ENCODE assay signal across 11 mouse cellular contexts in genomic region chr9:44496803-44497461, GRCm38 (mm10). TPM values are rescaled to one million over a fixed set of nuclear protein-coding genes. Genes with fewer than 3 reads are reported as not detected.
DNase-seq lines count a peak whose midpoint lies in the region; ATAC-seq and TF ChIP-seq lines count a peak whose summit lies in the region.
"Had no signal": no experiment of that assay in that cellular context is flagged by ENCODE, and none has a peak within 500 bp of the region (broad histone marks: within the 10 kb centered on the region; RNA-seq: fewer than 3 reads in every experiment).

No protein-coding gene starts in this region.

- H3K4me1 ChIP-seq in kidney, embryonic 14.5 days (ENCODE audit: control insufficient read depth, insufficient read depth, low read length), result peaks cover 85% of the 10 kb centered on the region
- H3K4me1 ChIP-seq in CH12.LX (ENCODE audit: control insufficient read depth in 1 of 2, insufficient read depth in 2 of 2), result peaks cover 75 to 98% of the 10 kb centered on the region in 2 experiments
- peaks cover 78% of the 10 kb centered on the region for H3K4me1 ChIP-seq in intestine, embryonic 14.5 days (replicated peaks; ENCODE audit: control insufficient read depth, insufficient read depth, low read length)

- no peak for DNase-seq in kidney, postnatal 14 days
- DNase-seq in CH12.LX (ENCODE audit: extremely low read depth) (no peak), ES-CJ7 (ENCODE audit: low read depth, low spot score) (peak; percentile 48)
- peak; percentile 49 for DNase-seq in intestine, embryonic 14.5 days (ENCODE audit: low spot score)
- DNase-seq in right cerebral cortex, postnatal 10 days (ENCODE audit: low spot score in 2 of 2), result no peak
- DNase-seq: adrenal gland, adult 2 months; kidney, adult 2 months; right cerebral cortex, postnatal 4 days had no signal

- no peaks in the 10 kb centered on the region for H3K79me2 ChIP-seq in CH12.LX (replicated peaks; ENCODE audit: control insufficient read depth, extremely low read depth, insufficient read depth, poor library complexity, severe bottlenecking)

- no peak for TF ChIP-seq EP300 in CH12.LX (IDR thresholded peaks at IDR 0.05; ENCODE audit: low read length)

- dilution Hi-C loops in CH12.LX (cut with MboI; ENCODE audit: extremely low pct_ligation_motif_present, extremely low pct_unique_long_range_greater_than_20kb, low sequenced_read_pairs), result no loop called here

- H3K9ac ChIP-seq in kidney, embryonic 14.5 days (ENCODE audit: low read depth, low read length), result peak overlapping the region; percentile 28
- H3K9ac ChIP-seq in CH12.LX (ENCODE audit: insufficient read depth, low read depth), result no peak overlapping the region
- peak overlapping the region; percentile 18; the same call in 1 of the 2 replicates for H3K9ac ChIP-seq in intestine, embryonic 14.5 days (ENCODE audit: low read length)

- no peaks in the 10 kb centered on the region for H3K27me3 ChIP-seq in kidney, embryonic 14.5 days (ENCODE audit: control insufficient read depth, insufficient read depth, low read length)
- no peaks in the 10 kb centered on the region for H3K27me3 ChIP-seq in CH12.LX (replicated peaks)
- H3K27me3 ChIP-seq in intestine, embryonic 14.5 days (replicated peaks; ENCODE audit: control insufficient read depth, insufficient read depth, low read length), result no peaks in the 10 kb centered on the region

- H3K27ac ChIP-seq in kidney, embryonic 14.5 days (ENCODE audit: low read depth, low read length), result no peak overlapping the region
- no peak overlapping the region for H3K27ac ChIP-seq in CH12.LX (ENCODE audit: insufficient read depth, low read depth)
- H3K27ac ChIP-seq in intestine, embryonic 14.5 days (ENCODE audit: low read depth), result 0 out of 2 replicates have a peak overlapping the region, but pooled peaks have one; percentile 92

- TF ChIP-seq POLR2A in CH12.LX (IDR thresholded peaks at IDR 0.05; ENCODE audit: low read depth, low read length), result no peak

- H3K4me3 ChIP-seq in kidney, embryonic 14.5 days (ENCODE audit: low read length), result no peak overlapping the region
- peak overlapping the region in 1 of 3 experiments; percentile 16 for H3K4me3 ChIP-seq in CH12.LX (replicated peaks in 1 of 3; ENCODE audit: low read depth in 2 of 3, low read length in 2 of 3, poor library complexity in 1 of 3)
- no peak overlapping the region for H3K4me3 ChIP-seq in intestine, embryonic 14.5 days (ENCODE audit: low read depth, low read length)

- no peak for TF ChIP-seq CTCF in CH12.LX (conservative IDR thresholded peaks at IDR 0.05 in 1 of 2, IDR thresholded peaks at IDR 0.05 in 1 of 2; ENCODE audit: low read depth in 2 of 2, low read length in 2 of 2)

- TF ChIP-seq RAD21 in CH12.LX (IDR thresholded peaks at IDR 0.05; ENCODE audit: low read depth, low read length), result no peak

- in situ Hi-C loops in CH12.LX (cut with MboI; ENCODE audit: low pct_ligation_motif_present, low pct_unique_long_range_greater_than_20kb, low sequenced_read_pairs), result loop anchor here (5.0 kb wide), 1 partner anchor 35 kb away; no protein-coding TSS in a partner anchor

- WGBS in kidney, embryonic 14.5 days, result 38% methylated on average over 12 of the region's 12 CpGs
- 48% methylated on average over 12 of the region's 12 CpGs for WGBS in intestine, embryonic 14.5 days

- ATAC-seq in kidney, embryonic 14.5 days (ENCODE audit: low FRiP score, low TSS enrichment), result no peak
- no peak for ATAC-seq in intestine, embryonic 14.5 days (replicated peaks; ENCODE audit: low FRiP score, low TSS enrichment, low read depth)
- no peak for ATAC-seq in erythroid progenitor cell, adult 5-6 weeks (replicated peaks; ENCODE audit: low FRiP score, poor library complexity, severe bottlenecking)

- H3K36me3 ChIP-seq in kidney, embryonic 14.5 days (ENCODE audit: control insufficient read depth, insufficient read depth, low read length), result peaks cover 12% of the 10 kb centered on the region
- peaks cover 3 to 24% of the 10 kb centered on the region in 2 experiments for H3K36me3 ChIP-seq in CH12.LX (replicated peaks in 1 of 2; ENCODE audit: control insufficient read depth in 1 of 2, insufficient read depth in 1 of 2, low read length in 1 of 2)
- H3K36me3 ChIP-seq in intestine, embryonic 14.5 days (ENCODE audit: control insufficient read depth, insufficient read depth, low read length), result peaks cover 7% of the 10 kb centered on the region

- H3K4me2 ChIP-seq in kidney, embryonic 14.5 days (replicated peaks; ENCODE audit: low read depth, low read length), result no peak overlapping the region; the same call in 1 of the 2 replicates
- no peak overlapping the region for H3K4me2 ChIP-seq in CH12.LX (ENCODE audit: insufficient read depth, low read depth, poor library complexity, severe bottlenecking)
- H3K4me2 ChIP-seq in intestine, embryonic 14.5 days (ENCODE audit: low read length), result no peak overlapping the region

- H3K9me3 ChIP-seq in kidney, embryonic 14.5 days (ENCODE audit: control insufficient read depth, low read length), result no peaks in the 10 kb centered on the region
- H3K9me3 ChIP-seq in CH12.LX (replicated peaks; ENCODE audit: low read length), result no peaks in the 10 kb centered on the region
- no peaks in the 10 kb centered on the region for H3K9me3 ChIP-seq in intestine, embryonic 14.5 days (ENCODE audit: control insufficient read depth, low read length)

TF ChIP-seq in CH12.LX, 34 proteins besides CTCF, POLR2A, EP300 and RAD21:
- peak; percentile 59 for TF ChIP-seq BHLHE40 (IDR thresholded peaks at IDR 0.05; ENCODE audit: low read depth, low read length)
- TF ChIP-seq CHD1 (IDR thresholded peaks at IDR 0.05; ENCODE audit: low read depth, low read length), result no peak
- TF ChIP-seq NRF1 (IDR thresholded peaks at IDR 0.05; ENCODE audit: low read depth, low read length), result no peak
- no peak for TF ChIP-seq ZKSCAN1 (IDR thresholded peaks at IDR 0.05; ENCODE audit: borderline replicate concordance, low read depth, low read length)

RNA-seq across cellular contexts. Expression of gene Bcl9l, which starts 14.3 kb away (rescaled TPM):
- polyA plus RNA-seq in kidney, embryonic 14.5 days (2014; fragmentation: Nextera tagmentation; extraction: Ambion mirVana), result 14.5 and 14.6 TPM in 2 replicates
- total RNA-seq in CH12.LX (2012; rRNA removed) (0.88 and 1.6 TPM in 2 replicates), CH12.LX (2014; rRNA removed) (0.08 and 0.67 TPM in 2 replicates)
- 6.2 and 7.5 TPM in 2 replicates for polyA plus RNA-seq in CH12.LX (2012; ENCODE audit: insufficient read length, low read depth)
- 10.2 TPM in 2 replicates for polyA plus RNA-seq in intestine, embryonic 14.5 days (2014; fragmentation: Nextera tagmentation; extraction: Ambion mirVana)
- total RNA-seq in erythroid progenitor cell, adult 5-6 weeks (2015; ENCODE audit: low replicate concordance), result 0.36 and 2.5 TPM in 2 replicates
- total RNA-seq in erythroid progenitor cell, adult 5-6 weeks (2017; ENCODE audit: low replicate concordance), result 1.2 and 1.7 TPM in 2 replicates

RNA-seq across cellular contexts. Expression of gene Upk2, which starts 42.2 kb away (rescaled TPM):
- 0.30 and 0.39 TPM in 2 replicates for polyA plus RNA-seq in kidney, embryonic 14.5 days (2014; fragmentation: Nextera tagmentation; extraction: Ambion mirVana)
- total RNA-seq in CH12.LX (2012; rRNA removed) (not detected in 2 replicates), CH12.LX (2014; rRNA removed) (not detected in 2 replicates)
- polyA plus RNA-seq in CH12.LX (2012; ENCODE audit: insufficient read length, low read depth), result not detected in 2 replicates
- polyA plus RNA-seq in intestine, embryonic 14.5 days (2014; fragmentation: Nextera tagmentation; extraction: Ambion mirVana), result 2.1 and 2.3 TPM in 2 replicates
- total RNA-seq in erythroid progenitor cell, adult 5-6 weeks (2015; ENCODE audit: low replicate concordance), result not detected in 2 replicates
- total RNA-seq in erythroid progenitor cell, adult 5-6 weeks (2017; ENCODE audit: low replicate concordance), result not detected in 2 replicates
- total RNA-seq: adrenal gland, adult 2 months; megakaryocyte, adult 5-6 weeks had no signal
- polyA plus RNA-seq: adrenal gland, adult 2 months had no signal

RNA-seq across cellular contexts. Expression of gene Foxr1, which starts 56.0 kb away (rescaled TPM):
- polyA plus RNA-seq in kidney, embryonic 14.5 days (2014; fragmentation: Nextera tagmentation; extraction: Ambion mirVana), result not detected in 2 replicates
- 0.08 and 0.21 TPM in 2 replicates for total RNA-seq in CH12.LX (2012; rRNA removed)
- not detected in 2 replicates for total RNA-seq in CH12.LX (2014; rRNA removed)
- polyA plus RNA-seq in CH12.LX (2012; ENCODE audit: insufficient read length, low read depth), result 1.4 and 1.5 TPM in 2 replicates
- not detected in 2 replicates for polyA plus RNA-seq in intestine, embryonic 14.5 days (2014; fragmentation: Nextera tagmentation; extraction: Ambion mirVana)
- not detected in 2 replicates for total RNA-seq in erythroid progenitor cell, adult 5-6 weeks (2015; ENCODE audit: low replicate concordance)
- not detected in 2 replicates for total RNA-seq in erythroid progenitor cell, adult 5-6 weeks (2017; ENCODE audit: low replicate concordance)
- total RNA-seq: adrenal gland, adult 2 months; megakaryocyte, adult 5-6 weeks had no signal
- polyA plus RNA-seq: adrenal gland, adult 2 months; kidney, adult 2 months had no signal

Comparison
In these comparisons a context has a peak if more than half of its experiments do, and no peak if none do; other contexts are left out.
1. DNase-seq: peak in ES-CJ7 (single experiment) and intestine, embryonic 14.5 days (single experiment); none in kidney, postnatal 14 days (single experiment), CH12.LX (single experiment) and right cerebral cortex, postnatal 10 days (0 of 2).